Mouse (Mus musculus) T-cell, adult 2 months (primary cell): ENCODE data around the gene H2-Q1.
A peak's percentile ranks its signal among the peaks of the same experiment; 100 is the strongest.
"Not testable (repeated sequence)": the region's sequence is repeated elsewhere in the genome, so short reads cannot be mapped to it uniquely, and the experiment has no call there.

Experiments
- DNase-seq: peaks from one replicate; pipeline ENCODE4 v3.0.0; 2022; ENCODE audit warnings: low spot score

Gene H2-Q1

DNA sequence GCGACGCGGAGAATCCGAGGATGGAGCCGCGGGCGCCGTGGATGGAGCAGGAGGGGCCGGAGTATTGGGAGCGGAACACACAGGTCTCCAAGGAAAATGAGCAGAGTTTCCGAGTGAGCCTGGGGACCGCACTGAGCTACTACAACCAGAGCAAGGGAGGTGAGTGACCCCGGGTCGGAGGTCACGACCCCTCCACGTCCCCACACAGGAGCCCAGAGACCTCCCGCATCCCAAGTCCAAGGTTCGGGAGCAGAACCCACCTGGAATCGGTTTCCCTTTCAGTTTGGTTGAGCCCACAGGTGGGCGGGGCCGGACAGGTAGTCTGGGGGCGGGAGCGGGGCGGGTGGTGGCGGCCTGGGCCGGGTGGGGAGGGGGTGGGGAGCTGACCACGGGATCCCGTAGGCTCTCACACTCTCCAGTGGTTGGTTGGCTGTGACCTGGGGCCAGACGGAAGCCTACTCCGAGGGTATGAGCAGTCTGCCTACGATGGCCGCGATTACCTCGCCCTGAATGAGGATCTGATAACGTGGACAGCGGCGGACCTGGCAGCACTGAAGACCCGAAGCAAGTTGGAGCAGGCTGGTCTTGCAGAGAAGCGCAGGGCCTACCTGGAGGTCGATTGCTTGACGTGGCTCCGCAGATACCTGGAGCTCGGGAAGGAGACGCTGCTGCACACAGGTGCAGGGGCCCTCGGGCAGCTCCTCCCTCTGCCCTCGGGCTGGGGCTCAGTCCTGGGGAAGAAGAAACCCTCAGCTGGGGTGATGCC, 22.7 kb downstream of the H2-Q1 start:
- no peak for DNase-seq

DNA sequence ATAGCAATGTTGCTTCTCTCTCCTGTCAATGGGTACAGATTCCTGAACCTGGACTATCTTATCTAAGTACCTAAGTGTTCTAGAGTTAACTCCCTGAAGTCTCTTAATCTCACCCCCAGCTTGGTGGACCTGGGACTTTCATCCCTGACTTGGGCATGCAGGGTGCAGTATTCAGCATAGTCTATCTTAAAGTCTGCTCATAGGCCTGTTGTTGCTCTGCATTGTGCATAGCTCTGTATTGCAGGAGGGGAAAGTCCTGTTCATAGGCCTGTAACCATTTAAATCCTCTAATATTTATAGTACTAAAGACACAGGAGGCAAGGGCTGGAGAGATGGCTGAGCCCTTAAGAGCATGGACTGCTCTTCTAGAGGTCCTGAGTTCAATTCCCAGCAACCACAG, 27.5 kb downstream of the H2-Q1 start:
- not testable (repeated sequence) for DNase-seq

DNA sequence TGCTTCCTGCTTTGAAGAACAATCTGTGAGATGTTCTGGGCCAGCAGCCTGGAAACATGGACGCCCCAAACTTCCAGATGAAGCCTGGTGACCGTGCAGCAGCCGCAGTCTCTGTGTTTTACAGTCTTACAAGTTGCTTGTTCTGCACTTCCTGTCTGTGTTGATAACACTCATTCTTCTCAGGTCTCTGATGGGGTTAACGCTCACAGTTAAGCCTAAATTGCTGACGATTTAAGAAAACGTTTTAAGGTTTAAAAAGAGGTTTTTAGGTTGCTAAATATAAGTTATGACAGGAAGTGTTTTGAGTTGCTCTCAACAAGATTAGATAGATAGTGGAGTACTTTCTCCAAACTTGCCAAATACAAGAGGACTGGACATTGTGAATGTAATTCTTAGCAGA, 33.1 kb downstream of the H2-Q1 start:
- DNase-seq: peak; percentile 63

DNA sequence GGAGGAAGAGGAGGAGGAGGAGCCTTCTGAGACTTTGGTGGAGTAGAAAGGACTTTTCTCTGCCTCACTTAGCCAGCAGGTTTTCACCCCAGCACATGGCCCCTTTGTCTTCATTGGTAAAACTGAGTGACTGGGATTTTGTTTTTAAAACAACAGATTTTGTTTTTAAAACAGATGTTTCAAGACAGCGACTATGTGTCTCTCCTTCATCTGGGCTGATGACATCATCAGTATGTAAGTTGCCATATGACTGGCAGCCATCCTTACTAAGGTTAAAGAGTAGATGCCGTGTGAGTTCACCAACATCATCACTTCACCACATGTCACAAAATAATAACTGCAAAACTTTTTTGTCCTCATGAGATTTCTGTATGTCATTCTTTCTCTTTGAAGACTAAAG, 33.9 kb downstream of the H2-Q1 start:
- DNase-seq: peak; percentile 24

DNA sequence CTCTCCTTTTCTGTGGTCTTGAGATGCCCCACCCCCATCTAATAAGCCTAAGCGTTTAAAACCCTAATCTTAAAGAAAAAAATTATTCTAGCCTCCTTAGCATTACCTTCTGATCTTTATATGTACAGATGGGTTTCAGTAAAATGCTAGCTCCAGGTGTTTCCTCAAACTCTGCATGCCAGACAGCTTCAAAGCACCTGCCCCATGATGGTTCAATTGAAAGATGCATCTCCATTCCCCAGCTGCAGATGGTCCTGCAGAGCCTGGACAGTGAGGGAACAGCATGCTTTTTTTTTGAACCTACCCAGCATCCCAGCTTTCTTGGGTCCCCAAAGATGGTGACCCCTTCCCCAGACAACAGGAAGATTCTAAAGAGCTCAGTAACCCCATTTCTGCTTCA, 36.9 kb downstream of the H2-Q1 start:
- DNase-seq: no peak

DNA sequence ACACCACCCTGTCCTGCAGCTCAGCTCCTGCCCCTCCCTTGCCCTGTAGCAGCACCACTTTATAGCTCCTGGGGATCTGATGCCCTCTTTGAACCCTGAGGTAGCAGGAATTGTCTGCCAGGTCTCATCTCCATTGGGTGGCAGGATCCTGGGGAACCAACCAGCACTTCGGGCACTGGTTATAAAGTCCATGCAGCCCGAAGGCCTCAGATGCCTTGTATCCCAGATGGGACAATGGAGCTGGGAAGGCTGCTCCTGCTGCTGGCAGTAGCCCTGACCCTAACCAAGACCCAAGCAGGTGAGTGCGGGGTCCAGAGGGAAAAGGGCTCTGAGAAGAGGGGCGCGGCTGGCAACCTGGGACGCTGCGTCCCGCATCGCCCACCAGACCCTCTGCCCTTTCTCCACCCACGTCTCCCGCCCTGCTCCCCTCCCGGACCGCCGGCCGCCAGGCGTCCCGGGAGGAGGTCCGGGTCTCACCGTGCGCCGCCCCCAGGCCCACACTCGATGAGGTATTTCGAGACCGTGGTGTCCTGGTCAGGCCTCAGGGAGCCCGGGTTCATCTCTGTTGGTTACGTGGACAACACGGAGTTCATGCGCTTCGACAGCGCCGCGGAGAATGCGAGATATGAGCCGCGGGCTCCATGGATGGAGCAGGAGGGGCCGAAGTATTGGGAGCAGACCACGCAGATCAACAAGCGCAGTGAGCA, 38.7 kb downstream of the H2-Q1 start:
- DNase-seq: no peak

DNA sequence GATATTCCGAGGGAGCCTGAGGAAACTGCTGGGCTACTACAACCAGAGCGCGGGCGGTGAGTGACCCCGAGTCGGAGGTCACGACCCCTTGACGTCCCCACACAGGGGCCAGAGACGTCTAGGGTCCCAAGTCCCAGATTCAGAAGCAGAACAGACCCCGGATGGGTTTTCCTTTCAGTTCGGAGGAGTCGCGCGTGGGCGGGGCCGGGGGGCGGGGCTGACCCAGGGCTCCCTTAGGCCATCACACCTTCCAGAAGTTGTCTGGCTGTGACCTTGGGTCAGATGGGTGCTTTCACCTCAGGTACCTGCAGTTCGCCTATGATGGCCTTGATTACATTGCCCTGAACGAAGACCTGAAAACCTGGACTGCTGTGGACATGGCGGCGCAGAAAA, 39.3 kb downstream of the H2-Q1 start:
- no peak for DNase-seq
